Mouse (Mus musculus): ENCODE data around the gene Map3k4.

GRCm38 (mm10) chr17:12213430-12213829 lies 105.2 kb downstream of the Map3k4 start:
- TF ChIP-seq CTCF (conservative IDR thresholded peaks at IDR 0.05; ENCODE audit: insufficient read depth, insufficient read length, low read depth, low read length): no peak
- TF ChIP-seq POLR2A (IDR thresholded peaks at IDR 0.05; ENCODE audit: low read depth, low read length): no peak
